ENCODE assay signal across 22 mouse cellular contexts in the genomic region with DNA sequence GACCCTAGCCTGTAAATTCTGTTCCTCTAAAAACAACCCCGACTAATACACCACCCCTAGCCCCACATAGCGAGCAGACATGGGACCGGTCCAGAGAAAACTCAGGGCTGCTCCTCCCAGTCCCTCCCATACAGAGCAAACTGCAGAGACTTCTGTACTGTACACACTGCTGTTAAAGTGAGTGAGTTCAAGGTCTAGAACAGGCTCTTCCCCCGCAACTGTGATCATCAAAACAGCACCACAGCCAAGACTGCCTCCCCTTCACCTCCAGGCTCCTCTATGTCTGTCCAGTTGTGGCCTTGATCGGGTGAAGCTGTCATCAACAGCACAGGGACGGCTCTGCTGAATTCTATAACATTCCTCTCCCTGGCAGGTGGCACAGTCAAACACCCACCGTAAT.
"Had no signal": no experiment of that assay in that cellular context is flagged by ENCODE, and none has a peak within 500 bp of the region (broad histone marks: within the 10 kb centered on the region; RNA-seq: fewer than 3 reads in every experiment).

No protein-coding gene starts in this region.

- H3K4me2 ChIP-seq: heart, embryonic 12.5 days; hindbrain, embryonic 12.5 days; hindbrain, embryonic 14.5 days; intestine, embryonic 15.5 days; limb, embryonic 12.5 days had no signal

- H3K4me3 ChIP-seq: heart, embryonic 10.5 days; heart, embryonic 12.5 days; hindbrain, embryonic 10.5 days; hindbrain, embryonic 12.5 days; intestine, embryonic 15.5 days; layer of hippocampus, adult 2 months; left cerebral cortex, adult 2 months; limb, embryonic 10.5 days; limb, embryonic 12.5 days had no signal

- H3K27me3 ChIP-seq: heart, embryonic 12.5 days; hindbrain, embryonic 12.5 days; intestine, embryonic 15.5 days; limb, embryonic 12.5 days had no signal

- DNase-seq: gastrocnemius, postnatal 14 days; heart, adult 18-20 months; heart, postnatal 10 days; heart, postnatal 4 days; kidney, adult 18-20 months; kidney, adult 8-10 months; kidney, postnatal 10 days; kidney, postnatal 25 days; kidney, postnatal 4 days had no signal

- H3K9ac ChIP-seq: heart, embryonic 12.5 days; hindbrain, embryonic 12.5 days; hindbrain, embryonic 14.5 days; intestine, embryonic 15.5 days; limb, embryonic 12.5 days had no signal

- H3K27ac ChIP-seq: heart, embryonic 10.5 days; hindbrain, embryonic 10.5 days; hindbrain, embryonic 12.5 days; hindbrain, embryonic 14.5 days; intestine, embryonic 15.5 days; layer of hippocampus, adult 2 months; left cerebral cortex, adult 2 months; limb, embryonic 10.5 days; limb, embryonic 12.5 days had no signal

- H3K4me1 ChIP-seq: hindbrain, embryonic 12.5 days; intestine, embryonic 15.5 days; limb, embryonic 10.5 days; limb, embryonic 12.5 days had no signal

- ATAC-seq: hindbrain, embryonic 16.5 days; inflammation-experienced regulatory T-cells, adult 6 months; intestine, embryonic 15.5 days; intestine, postnatal 0 days had no signal

- H3K9me3 ChIP-seq: heart, embryonic 10.5 days; heart, embryonic 12.5 days; hindbrain, embryonic 10.5 days; hindbrain, embryonic 12.5 days; intestine, embryonic 15.5 days; limb, embryonic 10.5 days; limb, embryonic 12.5 days had no signal

- H3K36me3 ChIP-seq: heart, embryonic 10.5 days; heart, embryonic 12.5 days; hindbrain, embryonic 10.5 days; hindbrain, embryonic 12.5 days; intestine, embryonic 15.5 days; limb, embryonic 10.5 days; limb, embryonic 12.5 days had no signal
